Mouse (Mus musculus) frontal cortex, postnatal 14 days (tissue): ENCODE data around the gene Nfam1.

ENCODE experiments used
- DNase-seq, 2 experiments: peaks; one replicate each; pipeline ENCODE4 v3.0.0; 2022; ENCODE audit warnings: low spot score in 2 of 2

Nfam1 gene

DNA sequence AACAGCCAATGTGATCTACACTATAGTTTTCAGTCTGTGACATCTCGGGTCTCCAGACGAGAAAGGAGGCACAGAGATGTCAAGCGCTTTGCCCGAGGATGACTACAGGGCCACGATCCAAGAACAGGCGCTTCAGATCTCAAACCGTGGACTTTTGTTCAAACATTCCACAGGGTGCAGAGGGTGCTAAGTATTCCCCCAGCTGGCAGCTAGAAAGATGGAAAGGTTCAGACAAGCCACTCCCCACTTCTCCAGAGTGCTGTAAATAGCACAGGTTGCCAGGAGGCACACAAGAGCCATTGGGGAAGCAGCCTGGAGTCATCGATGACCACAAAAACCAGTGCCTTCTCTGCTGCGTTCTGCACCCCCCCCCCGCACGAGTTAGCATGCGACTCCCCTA lies 74.0 kb downstream of the Nfam1 start:
- no peak for DNase-seq

DNA sequence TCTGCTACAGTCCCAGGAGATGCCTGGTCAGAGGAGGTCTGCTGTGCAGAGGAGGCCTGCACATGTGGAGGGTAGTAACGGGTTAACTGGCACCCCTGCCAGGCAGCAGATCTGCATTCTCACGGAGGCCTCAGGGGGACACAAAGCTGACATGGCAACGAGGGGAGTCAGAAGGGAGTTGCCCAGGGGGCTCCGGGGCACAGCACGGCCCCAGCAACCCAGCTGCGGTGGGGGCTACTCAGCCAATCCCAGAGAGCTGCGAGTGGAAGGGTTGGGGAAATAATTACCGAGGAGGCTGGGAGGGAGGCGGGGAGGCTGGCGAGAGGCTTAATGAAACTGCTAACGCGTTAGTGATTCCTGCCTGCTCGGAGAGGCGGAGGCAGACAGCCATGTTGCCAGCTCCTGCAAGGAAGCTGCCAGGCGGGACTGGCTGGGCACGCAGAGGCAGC lies 74.8 kb downstream of the Nfam1 start:
- peak in 1 of 2 experiments; percentile 62 for DNase-seq

DNA sequence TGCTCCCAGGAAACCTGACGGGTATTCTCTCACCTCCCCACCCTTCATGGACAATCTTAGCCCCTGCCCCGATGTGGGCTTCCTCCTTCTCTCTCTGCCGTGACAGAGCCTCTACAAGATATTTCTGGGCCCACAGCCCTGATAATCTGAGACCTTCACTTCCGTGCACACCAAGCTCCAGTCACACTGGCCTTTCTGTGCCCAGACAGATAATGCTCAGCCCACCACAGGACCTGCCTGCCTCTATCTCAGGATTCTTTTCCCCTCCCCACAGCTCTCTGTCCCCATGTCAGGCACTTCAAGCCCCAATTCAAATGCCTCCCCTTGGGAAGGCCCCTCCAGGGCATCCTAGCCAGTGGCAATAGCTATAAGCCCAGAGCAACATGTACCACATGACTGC lies 76.4 kb downstream of the Nfam1 start:
- DNase-seq = no peak

DNA sequence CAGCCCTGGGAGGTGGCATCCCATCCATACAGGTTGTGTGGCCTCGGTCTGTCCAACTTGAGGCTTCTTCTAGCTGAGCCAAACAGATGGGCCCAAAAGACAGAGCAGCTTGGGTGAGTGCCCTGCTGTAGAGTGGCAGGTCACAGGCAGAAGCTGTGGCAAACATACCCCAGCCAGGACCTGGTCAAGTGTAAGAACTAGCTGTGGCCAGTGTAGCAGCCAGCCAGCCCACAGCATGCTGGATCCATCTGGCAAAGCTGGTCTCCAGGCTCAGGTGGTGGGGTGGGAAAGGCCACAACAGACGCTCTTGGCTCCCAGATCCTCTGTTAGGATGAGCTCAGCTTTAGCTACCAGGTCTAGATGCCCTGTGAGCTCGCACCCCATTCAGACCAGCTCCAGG lies 76.8 kb downstream of the Nfam1 start:
- no peak for DNase-seq

DNA sequence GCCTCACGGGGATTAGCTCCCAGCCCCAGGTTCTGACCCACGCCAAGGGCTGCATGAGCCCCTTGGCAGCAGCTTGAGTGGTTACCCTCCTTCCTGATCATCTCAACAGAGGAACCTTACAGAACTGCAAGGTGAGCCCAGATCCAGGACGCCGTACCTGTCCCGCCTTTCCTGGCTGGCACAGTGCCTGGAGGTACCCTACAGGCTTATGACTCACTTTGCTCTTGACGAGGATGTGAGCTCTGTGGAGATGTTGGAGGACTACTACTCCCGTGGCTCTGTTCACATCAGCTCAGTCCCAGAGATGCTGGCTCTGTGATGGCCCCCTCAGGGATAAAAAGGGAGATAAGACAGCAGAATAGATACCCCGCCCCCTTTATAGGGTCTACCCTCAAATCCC lies 77.8 kb downstream of the Nfam1 start:
- DNase-seq = no peak

DNA sequence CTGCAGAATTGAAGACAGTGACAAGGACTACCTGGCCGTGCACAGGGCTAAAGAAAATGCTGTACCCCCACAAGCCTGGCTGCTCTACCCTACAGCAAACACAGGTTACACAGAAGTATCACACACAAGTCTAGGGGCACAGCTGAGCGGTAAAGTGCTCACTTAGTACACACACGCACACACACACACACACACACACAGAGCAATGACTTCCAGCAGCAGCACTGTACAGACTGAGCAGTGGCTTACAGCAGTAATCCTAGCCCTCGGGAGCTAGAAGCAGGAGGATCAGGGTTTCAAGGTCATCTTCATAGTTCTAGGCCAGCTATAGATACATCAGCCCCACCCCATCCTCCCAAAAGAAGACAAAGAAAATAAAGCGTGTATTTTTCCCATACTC lies 79.1 kb downstream of the Nfam1 start:
- no peak for DNase-seq

DNA sequence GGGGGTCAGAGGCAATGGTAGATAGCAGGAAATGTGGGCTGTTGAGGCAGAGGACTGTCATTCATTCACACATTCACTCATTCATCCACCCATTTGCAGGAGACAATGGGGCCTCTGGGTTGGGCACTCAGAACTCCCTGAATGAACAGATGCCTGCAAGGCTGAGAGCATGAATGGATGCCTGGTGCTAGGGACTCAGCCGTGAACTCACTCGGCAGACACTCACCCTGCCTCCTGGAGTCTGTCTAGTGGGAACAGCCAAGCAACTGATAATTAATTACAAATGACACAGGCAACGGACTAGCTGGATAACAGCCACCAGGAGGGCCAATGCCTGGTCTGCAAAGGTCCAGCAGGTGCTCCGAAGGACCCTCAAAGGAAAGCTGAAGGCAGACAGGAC lies 80.0 kb downstream of the Nfam1 start:
- no peak for DNase-seq

DNA sequence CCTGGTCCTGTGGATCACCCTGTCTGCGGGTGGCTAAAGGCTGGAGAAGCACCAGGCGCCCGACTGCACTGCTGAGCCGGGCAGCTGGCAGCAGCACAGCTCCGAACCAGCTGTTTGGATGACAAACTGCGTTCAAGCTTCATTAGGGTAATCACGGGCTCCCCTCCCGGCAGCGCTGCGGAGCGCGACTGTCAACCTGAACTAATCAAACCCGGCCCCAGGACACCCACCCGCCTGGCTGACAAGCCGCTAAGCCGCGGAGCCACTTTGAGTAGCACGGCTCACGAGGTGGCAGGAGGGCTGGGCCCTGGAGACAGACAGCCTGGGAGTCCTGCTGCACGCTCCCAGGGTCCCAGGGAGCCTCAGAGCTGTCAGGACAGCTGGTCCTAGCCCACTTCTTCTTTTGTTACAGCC lies 80.8 kb downstream of the Nfam1 start:
- DNase-seq = no peak

DNA sequence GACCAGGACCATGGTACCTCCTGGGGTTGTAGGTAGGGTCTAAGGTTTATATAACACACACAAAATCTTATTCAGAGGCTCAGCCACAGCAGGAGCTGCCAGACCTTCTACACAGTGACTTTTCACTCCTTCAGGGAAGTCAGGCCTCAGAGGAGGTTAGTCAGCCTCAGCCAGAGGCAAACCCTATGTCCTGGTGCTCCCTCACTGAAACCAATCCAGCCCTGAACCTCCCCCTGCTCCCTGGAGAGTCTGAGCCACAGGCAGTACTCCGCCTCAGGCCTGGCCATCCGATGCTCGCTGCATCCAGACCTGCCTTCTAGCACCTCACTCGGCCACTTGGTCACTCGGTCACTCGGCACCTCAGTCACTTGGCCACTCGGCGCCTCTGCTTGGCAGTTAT lies 82.9 kb downstream of the Nfam1 start:
- DNase-seq = no peak

DNA sequence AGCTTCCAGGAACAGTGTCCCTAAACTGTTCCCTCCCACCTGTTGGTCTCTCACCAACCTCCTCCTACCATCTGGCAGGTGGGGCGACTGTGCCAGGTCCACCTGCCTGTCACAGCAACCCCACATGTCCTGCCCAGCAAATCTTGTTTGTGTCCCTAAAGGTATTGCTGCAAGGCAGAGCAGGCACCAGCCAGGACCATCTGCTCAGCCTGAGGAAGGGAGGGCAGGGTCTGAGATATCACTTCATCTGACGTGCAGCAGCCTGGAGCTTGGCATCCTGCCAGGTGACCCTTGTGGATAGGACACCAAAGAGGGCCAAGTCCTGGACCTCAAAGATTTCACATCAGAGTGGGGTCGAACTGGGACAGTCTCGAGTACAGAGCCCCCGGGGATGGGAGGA lies 85.7 kb downstream of the Nfam1 start:
- no peak for DNase-seq

DNA sequence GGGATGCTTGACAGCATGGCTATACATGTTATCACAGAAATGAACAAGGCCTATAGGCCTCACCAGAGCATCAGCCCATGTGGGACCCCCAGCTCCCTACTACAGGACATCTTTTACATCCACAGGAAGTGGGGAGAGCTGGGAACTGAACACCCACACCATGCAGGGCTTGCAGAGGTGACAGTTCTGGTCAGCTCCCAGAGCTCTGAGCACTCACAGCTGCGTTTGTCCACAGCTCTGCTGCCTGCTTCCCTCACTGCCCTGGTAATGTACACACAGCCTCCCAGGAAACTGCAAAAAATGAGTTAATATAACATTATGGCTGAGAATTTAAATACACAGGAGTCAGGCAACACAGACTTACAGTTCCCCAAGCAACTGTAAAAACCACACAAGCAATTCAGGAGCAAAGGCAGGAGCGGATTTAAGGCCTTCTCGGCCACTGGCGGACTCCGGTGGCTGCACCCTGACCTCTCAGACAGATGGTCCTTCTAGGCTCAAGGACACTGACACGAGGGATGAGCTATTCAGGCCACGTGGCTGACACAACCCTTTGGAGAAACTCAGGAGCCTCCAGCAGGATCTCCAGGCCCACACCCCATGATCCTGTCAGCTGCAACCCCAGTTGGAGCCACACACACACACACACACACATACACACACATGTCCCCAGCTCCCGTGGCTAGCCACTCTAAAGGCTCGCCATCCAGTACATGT lies 88.5 kb downstream of the Nfam1 start:
- no peak for DNase-seq
